Mouse (Mus musculus) large intestine, adult 2 months (tissue): ENCODE results near the gene Col5a3. TPM values are rescaled to one million over a fixed set of nuclear protein-coding genes. Genes with fewer than 3 reads are reported as not detected.
A peak's percentile ranks its signal among the peaks of the same experiment; 100 is the strongest.

Experiments used
- DNase-seq: peaks from one replicate; pipeline ENCODE4 v3.0.0-alpha.2; 2012; ENCODE audit warnings: low read depth, low spot score
- WGBS: fragments of 180-500 bp; shearing (Covaris S2); methylation state at CpG from one replicate; pipeline ENCODE4 v1.1.7; 2018; 5-methylcytosine and 5-hydroxymethylcytosine counted together
- polyA plus RNA-seq: library from polyadenylated mRNA; depleted of rRNA; stranded (reverse); fragments of >200 nt; gene quantifications from 2 replicates; pipeline ENCODE4 v1.2.3, GENCODE M21; 2012

Gene Col5a3
- polyA plus RNA-seq, 1 experiment, result 3.9 TPM

DNA sequence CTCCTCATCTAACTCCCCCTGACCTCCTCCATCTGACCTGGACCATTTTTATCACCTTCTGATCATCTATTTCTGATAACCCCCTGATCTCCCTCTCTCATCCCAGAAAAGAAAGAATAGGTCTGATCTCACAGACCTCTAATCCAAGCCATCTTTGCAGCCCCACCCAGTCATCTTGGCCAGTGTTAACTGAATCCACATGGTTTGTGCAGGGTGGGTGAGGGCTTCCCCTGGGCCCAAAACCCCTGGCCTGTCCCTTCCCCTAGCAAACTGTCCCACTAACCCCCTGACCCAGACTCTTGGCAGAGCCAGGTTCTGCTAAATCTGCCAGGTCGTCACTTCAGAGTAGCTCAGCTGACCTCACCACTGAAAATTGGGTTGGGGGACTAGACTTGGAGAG lies 4.1 kb downstream of the Col5a3 start:
- WGBS, result 42% methylated on average over 1 of the region's 1 CpGs
- no peak for DNase-seq

- 29% methylated on average over 4 of the region's 4 CpGs for WGBS
- DNase-seq, result no peak
These were observed 4.6 kb downstream of the Col5a3 start for GRCm38 (mm10) chr9:20810271-20810670.

DNA sequence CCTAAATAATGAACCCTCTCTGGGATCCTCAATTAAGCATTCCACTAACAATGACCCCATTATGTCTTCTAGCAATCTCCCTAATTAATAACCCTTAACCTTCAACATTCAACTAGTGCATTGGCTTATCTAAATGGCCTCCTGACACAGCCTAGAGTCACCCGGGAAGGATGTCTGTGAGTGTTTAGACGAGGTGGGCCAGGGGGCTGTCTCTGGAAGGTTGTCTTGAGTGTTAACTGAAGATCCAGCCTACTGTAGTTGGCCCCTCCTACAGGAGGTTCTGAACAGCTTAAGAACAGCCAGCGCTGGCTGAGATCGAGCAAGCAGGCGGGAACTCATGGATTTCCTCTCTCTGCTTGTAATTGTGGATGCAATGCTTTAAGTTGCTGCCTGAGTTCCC lies 9.2 kb downstream of the Col5a3 start:
- no peak for DNase-seq
- WGBS, result 51% methylated on average over 5 of the region's 5 CpGs

DNA sequence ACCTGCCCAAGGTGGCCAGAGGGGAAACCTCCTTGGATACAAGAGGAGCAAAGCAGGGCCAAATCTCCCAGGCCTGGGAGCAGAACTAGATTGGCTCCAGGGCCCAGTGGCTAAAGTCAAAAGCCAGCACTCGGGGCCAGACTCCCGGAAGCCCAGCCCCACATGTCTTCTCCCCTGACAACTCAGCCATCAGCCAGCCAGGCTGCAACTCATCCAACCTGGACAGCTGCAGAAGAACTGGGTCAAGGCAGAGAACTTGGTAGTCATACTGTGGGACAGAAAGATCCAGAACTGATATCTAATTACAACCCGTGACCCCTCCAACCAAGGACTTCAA lies 9.7 kb downstream of the Col5a3 start:
- no peak for DNase-seq
- 71% methylated on average over 3 of the region's 3 CpGs for WGBS

DNA sequence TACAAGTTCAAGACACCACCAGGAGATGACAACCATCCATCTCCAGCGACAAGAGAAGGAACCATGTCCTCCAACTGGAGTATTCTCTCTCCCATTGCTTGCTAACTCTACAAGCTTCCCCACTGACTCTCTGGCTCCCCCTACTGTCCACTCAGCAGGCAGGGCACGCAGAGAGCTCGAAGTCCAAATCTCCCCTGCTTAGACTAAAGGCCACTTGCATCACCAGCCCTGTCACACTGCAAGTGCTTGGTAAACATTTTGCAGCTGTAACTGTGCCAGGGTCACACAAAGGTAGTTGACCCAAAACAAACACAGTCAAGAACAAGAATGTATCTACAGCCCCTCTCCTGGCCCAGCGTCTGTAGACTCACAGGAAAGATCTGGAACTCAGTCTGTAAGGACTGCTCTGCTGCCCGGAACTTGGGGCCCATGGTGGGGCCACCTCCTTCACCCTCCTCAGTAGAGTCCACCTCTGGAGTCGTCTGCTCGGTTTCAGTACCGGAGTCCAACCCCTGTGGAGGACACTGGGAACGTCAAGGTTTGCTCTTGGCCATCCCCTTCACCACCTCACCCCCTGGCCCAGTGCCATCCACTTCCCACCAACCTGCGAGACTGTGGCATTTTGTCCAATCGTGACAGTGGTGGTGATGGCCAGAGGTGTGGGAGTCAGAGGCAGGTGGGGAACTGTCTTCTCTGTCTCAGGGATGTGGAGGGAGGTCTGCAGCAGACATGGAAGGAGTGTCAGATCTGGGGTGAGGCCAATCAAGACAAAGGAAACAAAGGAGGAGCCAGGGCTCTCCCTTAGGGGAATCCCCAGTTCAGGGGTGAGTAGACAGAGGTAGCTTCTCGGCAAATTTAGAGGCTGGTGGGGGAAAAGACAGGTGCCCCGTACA lies 10.4 kb downstream of the Col5a3 start:
- DNase-seq, result peak; percentile 10
- WGBS, result 47% methylated on average over 13 of the region's 13 CpGs

- WGBS, result 34% methylated on average over 7 of the region's 7 CpGs
- peak; percentile 7 for DNase-seq
These were observed 20.6 kb downstream of the Col5a3 start for GRCm38 (mm10) chr9:20794108-20794806.

- 74% methylated on average over 3 of the region's 3 CpGs for WGBS
- DNase-seq, result no peak
These were observed 24.5 kb downstream of the Col5a3 start for GRCm38 (mm10) chr9:20790345-20790744.

DNA sequence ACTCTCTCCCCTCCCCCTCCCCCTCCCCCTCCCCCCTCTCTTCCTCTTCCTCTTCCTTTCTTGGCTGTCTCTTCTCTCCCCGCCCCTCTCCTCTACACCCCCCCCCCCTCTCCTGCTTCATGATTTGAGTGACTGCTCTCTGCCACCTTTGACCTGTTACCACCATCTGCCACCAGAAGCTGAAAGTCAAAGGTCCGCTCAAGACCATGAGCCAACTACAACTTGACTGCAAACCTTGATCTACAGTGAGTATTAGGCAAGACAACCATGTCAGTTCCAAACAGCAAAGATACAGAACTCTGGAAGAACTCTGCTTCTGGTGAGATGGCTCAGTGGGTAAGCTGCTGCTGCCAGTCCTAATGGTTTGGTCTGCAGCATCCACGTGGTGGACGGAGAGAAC lies 25.2 kb downstream of the Col5a3 start:
- WGBS, result 70% methylated on average over 3 of the region's 4 CpGs
- DNase-seq, result no peak

GRCm38 (mm10) chr9:20787992-20788391 lies 26.9 kb downstream of the Col5a3 start:
- 66% methylated on average over 8 of the region's 8 CpGs for WGBS

GRCm38 (mm10) chr9:20785055-20785454 lies 29.8 kb downstream of the Col5a3 start:
- no peak for DNase-seq
- WGBS, result 71% methylated on average over 6 of the region's 6 CpGs

More at GRCm38 (mm10) chr9:20787992-20788391, 26.9 kb downstream of the Col5a3 start:
- no peak for DNase-seq

GRCm38 (mm10) chr9:20781286-20781685 lies 33.6 kb downstream of the Col5a3 start:
- no peak for DNase-seq
- WGBS, result 63% methylated on average over 3 of the region's 3 CpGs

DNA sequence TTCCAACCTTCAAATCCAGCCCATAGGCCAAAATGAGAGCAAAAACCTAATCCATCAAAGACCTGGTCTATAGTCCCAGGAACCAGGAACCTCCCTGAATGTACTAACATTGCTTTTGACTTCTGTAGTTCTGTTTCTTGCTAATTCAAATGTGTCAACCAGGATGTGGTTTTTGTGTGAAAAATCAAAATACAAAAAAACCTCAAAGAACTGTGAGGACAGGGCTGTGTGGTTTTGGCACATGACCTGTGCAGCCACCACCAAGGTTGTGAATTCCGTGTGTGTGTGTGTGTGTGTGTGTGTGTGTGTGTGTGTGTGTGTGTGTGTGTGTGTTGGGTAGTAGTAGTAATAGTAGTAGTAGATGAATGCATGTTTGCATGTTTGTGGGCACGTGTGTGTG lies 49.6 kb downstream of the Col5a3 start:
- DNase-seq, result no peak
- WGBS, result 58% methylated on average over 2 of the region's 2 CpGs

DNA sequence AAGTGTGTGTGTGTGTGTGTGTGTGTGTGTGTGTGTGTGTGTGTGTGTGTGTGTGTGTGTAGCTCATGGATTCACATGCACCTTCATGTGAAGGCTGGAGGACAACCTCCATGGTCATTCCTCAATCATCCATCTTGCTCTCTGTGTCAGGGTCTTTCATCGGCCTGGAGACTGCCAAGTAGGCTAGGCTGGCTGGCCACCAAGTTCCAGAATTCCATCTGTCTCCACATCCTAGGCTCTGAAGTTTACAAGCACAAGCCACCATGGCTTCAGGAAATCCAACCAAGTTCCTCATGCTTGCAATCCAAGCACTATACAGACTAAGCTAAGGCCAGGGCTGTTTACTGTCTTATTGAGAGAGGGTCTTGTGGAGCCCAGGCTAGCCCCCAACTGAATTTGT lies 51.8 kb downstream of the Col5a3 start:
- 56% methylated on average over 1 of the region's 1 CpGs for WGBS
- no peak for DNase-seq

GRCm38 (mm10) chr9:20762197-20762961 lies 52.5 kb downstream of the Col5a3 start:
- DNase-seq, result no peak
- 50% methylated on average over 7 of the region's 7 CpGs for WGBS

GRCm38 (mm10) chr9:20761388-20761787 lies 53.5 kb downstream of the Col5a3 start:
- 75% methylated on average over 3 of the region's 3 CpGs for WGBS
- no peak for DNase-seq

DNA sequence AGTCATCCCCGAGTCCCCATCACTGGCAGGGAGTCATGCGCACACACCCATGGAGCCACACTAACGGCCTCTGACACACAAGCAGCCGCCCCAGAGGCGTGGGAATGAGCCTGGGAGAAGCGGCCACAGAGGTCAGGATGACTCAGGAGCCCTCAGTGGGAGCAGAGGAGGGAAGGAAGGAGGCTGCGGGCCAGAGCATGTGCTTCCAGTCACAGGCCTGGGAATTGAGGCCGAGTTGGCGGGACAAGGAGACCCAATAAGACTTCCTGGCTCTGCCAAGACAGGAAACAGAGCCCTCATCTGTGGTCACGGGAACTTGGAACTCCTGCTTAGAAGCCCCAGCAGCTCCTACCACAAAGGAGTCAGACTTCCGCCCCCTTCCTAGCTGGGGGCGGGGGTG lies 54.1 kb downstream of the Col5a3 start:
- WGBS, result 31% methylated on average over 12 of the region's 12 CpGs
- DNase-seq, result no peak

DNA sequence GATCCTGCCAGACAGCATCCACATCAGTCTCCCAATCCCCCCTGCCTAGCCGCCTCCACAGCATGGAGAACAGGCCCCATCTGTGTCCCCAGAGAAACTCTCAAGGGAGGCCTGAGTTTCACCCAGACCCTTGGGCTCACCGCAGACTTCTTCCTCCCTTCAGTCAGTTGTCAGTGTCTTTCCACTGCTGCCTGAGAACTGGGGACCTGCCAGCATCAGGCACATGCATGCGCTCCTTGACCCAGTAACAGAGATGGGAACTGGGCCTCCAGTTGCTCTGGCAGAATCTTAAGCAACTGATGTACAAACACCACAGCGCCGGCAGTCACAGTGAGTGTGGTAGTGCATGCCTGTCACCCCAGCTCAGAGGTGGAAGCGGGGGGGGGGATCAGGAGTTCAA lies 56.0 kb downstream of the Col5a3 start:
- DNase-seq, result no peak
- 87% methylated on average over 6 of the region's 6 CpGs for WGBS

DNA sequence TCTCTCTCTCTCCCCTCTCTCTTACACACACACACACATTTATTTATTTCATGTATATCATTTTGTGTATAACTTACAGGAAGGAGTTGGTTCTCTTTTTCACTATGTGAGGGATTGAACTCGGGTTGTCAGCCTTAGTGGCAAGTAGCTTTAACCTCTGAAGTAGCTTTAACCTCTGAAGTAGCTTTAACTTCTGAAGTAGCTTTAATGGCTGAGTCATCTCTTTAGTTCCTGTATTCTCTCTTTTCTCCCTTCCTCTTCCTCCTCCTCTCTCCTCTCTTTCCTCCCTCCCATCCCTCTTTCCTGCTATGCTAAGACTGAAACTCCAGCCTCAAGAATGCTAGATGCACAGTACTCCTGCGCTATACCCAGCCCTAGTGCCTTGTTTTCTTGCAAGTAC lies 56.6 kb downstream of the Col5a3 start:
- DNase-seq, result no peak
- 69% methylated on average over 2 of the region's 2 CpGs for WGBS

DNA sequence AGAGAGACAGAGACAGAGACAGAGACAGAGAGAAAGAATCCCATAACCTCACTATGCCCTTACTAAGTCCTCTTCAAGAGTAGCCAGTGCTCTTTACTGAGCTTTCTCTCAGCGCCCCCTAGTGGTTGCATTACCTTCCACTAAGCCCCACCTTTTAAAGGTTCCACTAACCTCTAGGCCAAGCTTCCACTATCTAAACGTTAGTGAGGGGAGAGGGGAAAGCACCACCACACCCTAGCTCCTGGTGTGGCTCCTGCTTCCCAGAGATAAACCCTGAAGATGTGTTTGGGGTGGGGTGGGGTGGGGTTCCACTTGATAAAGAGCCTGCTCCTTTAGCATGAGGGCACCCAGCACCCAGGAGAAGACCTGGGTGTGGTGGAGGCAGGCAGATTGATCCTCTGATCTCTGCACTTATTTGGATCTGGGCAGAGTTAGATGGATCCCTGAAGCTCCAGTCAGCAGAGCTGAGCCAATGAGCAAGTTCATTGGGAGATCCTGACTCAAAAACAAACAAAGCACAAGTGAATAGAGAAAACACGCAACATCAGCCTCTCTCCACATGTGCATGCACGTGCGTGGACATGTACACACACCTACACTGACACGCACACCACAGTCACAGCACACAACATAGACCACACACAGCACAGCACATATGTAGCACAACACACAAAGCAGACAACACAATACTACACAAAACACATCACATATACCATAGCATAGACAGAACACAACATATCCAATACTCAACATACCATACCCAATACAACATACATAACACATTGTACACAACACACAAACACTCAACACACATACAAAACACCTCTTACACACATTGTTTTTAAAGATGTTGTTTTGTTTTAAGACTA lies 57.5 kb downstream of the Col5a3 start:
- DNase-seq, result peak; percentile 46
- WGBS, result 60% methylated on average over 6 of the region's 6 CpGs
